16 mouse cellular contexts compared by ENCODE assay signal in genomic region chr8:125395032-125395431, GRCm38 (mm10).
DNase-seq lines count a peak whose midpoint lies in the region; ATAC-seq lines count a peak whose summit lies in the region.
"Had no signal": no experiment of that assay in that cellular context is flagged by ENCODE, and none has a peak within 500 bp of the region (broad histone marks: within the 10 kb centered on the region; RNA-seq: fewer than 3 reads in every experiment).

No protein-coding gene starts in this region.

- H3K27ac ChIP-seq in hindbrain, embryonic 12.5 days: no peak overlapping the region
- H3K27ac ChIP-seq in hindbrain, embryonic 14.5 days: no peak overlapping the region
- no peak overlapping the region for H3K27ac ChIP-seq in hindbrain, embryonic 16.5 days (ENCODE audit: low read depth, low read length)
- H3K27ac ChIP-seq: heart, adult 2 months; kidney, postnatal 0 days; macrophage; midbrain, embryonic 15.5 days had no signal

- ATAC-seq in hindbrain, embryonic 12.5 days (ENCODE audit: low FRiP score): 0 out of 2 replicates have a peak, but pooled peaks have one; percentile 25
- ATAC-seq in hindbrain, embryonic 14.5 days (ENCODE audit: low FRiP score): no peak
- peak; percentile 59 for ATAC-seq in hindbrain, embryonic 16.5 days
- ATAC-seq: intestine, embryonic 16.5 days; midbrain, embryonic 15.5 days had no signal

- H3K4me3 ChIP-seq in hindbrain, embryonic 12.5 days: no peak overlapping the region
- H3K4me3 ChIP-seq in hindbrain, embryonic 14.5 days (replicated peaks; ENCODE audit: low read length): no peak overlapping the region
- no peak overlapping the region for H3K4me3 ChIP-seq in hindbrain, embryonic 16.5 days (ENCODE audit: low read length)
- H3K4me3 ChIP-seq: erythroblast, embryonic 14.5 days; heart, adult 2 months; midbrain, embryonic 15.5 days had no signal

- no peak overlapping the region for H3K9ac ChIP-seq in hindbrain, embryonic 12.5 days
- no peak overlapping the region for H3K9ac ChIP-seq in hindbrain, embryonic 14.5 days
- no peak overlapping the region for H3K9ac ChIP-seq in hindbrain, embryonic 16.5 days (ENCODE audit: low read depth, low read length)
- H3K9ac ChIP-seq: lung, embryonic 14.5 days; midbrain, embryonic 15.5 days had no signal

- H3K4me1 ChIP-seq in hindbrain, embryonic 12.5 days: peaks cover 26% of the 10 kb centered on the region
- peaks cover 7% of the 10 kb centered on the region for H3K4me1 ChIP-seq in hindbrain, embryonic 14.5 days (replicated peaks; ENCODE audit: control insufficient read depth, insufficient read depth, low read length)
- H3K4me1 ChIP-seq in hindbrain, embryonic 16.5 days (ENCODE audit: control insufficient read depth, insufficient read depth, low read depth, low read length): peaks cover 17% of the 10 kb centered on the region

- WGBS in hindbrain, embryonic 12.5 days: 83% methylated on average over 8 of the region's 8 CpGs
- WGBS in hindbrain, embryonic 14.5 days: 68% methylated on average over 8 of the region's 8 CpGs
- WGBS in hindbrain, embryonic 16.5 days: 58% methylated on average over 8 of the region's 8 CpGs

- H3K27me3 ChIP-seq in hindbrain, embryonic 12.5 days: no peaks in the 10 kb centered on the region
- no peaks in the 10 kb centered on the region for H3K27me3 ChIP-seq in hindbrain, embryonic 14.5 days (ENCODE audit: control insufficient read depth, insufficient read depth, low read length)
- H3K27me3 ChIP-seq in hindbrain, embryonic 16.5 days (replicated peaks; ENCODE audit: control insufficient read depth, insufficient read depth, low read length): no peaks in the 10 kb centered on the region
- H3K27me3 ChIP-seq: midbrain, embryonic 15.5 days had no signal

- H3K36me3 ChIP-seq in hindbrain, embryonic 12.5 days: no peaks in the 10 kb centered on the region
- no peaks in the 10 kb centered on the region for H3K36me3 ChIP-seq in hindbrain, embryonic 14.5 days (replicated peaks; ENCODE audit: control insufficient read depth, insufficient read depth)
- H3K36me3 ChIP-seq in hindbrain, embryonic 16.5 days (ENCODE audit: control insufficient read depth, insufficient read depth, low read length): no peaks in the 10 kb centered on the region
- H3K36me3 ChIP-seq: midbrain, embryonic 15.5 days had no signal

- no peak overlapping the region for H3K4me2 ChIP-seq in hindbrain, embryonic 12.5 days (replicated peaks)
- no peak overlapping the region for H3K4me2 ChIP-seq in hindbrain, embryonic 14.5 days (replicated peaks)
- H3K4me2 ChIP-seq in hindbrain, embryonic 16.5 days (ENCODE audit: low read length): no peak overlapping the region
- H3K4me2 ChIP-seq: lung, embryonic 14.5 days; midbrain, embryonic 15.5 days had no signal

- DNase-seq in hindbrain, embryonic 14.5 days (ENCODE audit: low spot score): no peak
- peak; percentile 63 for DNase-seq in cerebellum, adult 11 months
- peak; percentile 81 for DNase-seq in cerebellum, adult 9-11 months
- DNase-seq in gastrocnemius, adult 8-10 months (ENCODE audit: low spot score in 2 of 2): no peak
- no peak for DNase-seq in kidney, postnatal 36 days
- DNase-seq: heart, adult 2 months; heart, postnatal 14 days; lung, embryonic 14.5 days; right cerebral cortex, postnatal 25 days had no signal

- H3K9me3 ChIP-seq in hindbrain, embryonic 12.5 days (replicated peaks): no peaks in the 10 kb centered on the region
- no peaks in the 10 kb centered on the region for H3K9me3 ChIP-seq in hindbrain, embryonic 14.5 days (ENCODE audit: control insufficient read depth, low read length)
- no peaks in the 10 kb centered on the region for H3K9me3 ChIP-seq in hindbrain, embryonic 16.5 days (ENCODE audit: control insufficient read depth, low read length)
- H3K9me3 ChIP-seq: midbrain, embryonic 15.5 days had no signal

Comparison
In these comparisons a context has a peak if more than half of its experiments do, and no peak if none do; other contexts are left out.
1. DNase-seq: peak in cerebellum, adult 11 months (single experiment) and cerebellum, adult 9-11 months (single experiment); none in hindbrain, embryonic 14.5 days (single experiment), gastrocnemius, adult 8-10 months (0 of 2) and kidney, postnatal 36 days (0 of 2).